ENCODE assay signal across 8 mouse cellular contexts in genomic region chr2:30445312-30445711, GRCm38 (mm10). TPM values are rescaled to one million over a fixed set of nuclear protein-coding genes. Genes with fewer than 3 reads are reported as not detected.
A peak's percentile ranks its signal among the peaks of the same experiment; 100 is the strongest.
DNase-seq lines count a peak whose midpoint lies in the region; ATAC-seq and TF ChIP-seq lines count a peak whose summit lies in the region.

No protein-coding gene starts in this region.

- no peak for TF ChIP-seq CTCF in midbrain, postnatal 0 days (IDR thresholded peaks at IDR 0.05)
- no peak for TF ChIP-seq CTCF in embryonic fibroblast, embryonic 13.5 days (IDR thresholded peaks at IDR 0.05; ENCODE audit: borderline replicate concordance, insufficient read depth, low read length)
- no peak for TF ChIP-seq CTCF in thymus, adult 2 months (IDR thresholded peaks at IDR 0.05; ENCODE audit: borderline replicate concordance, control insufficient read depth, extremely low read depth, insufficient read depth, low read length, poor library complexity)

- H3K9me3 ChIP-seq in midbrain, embryonic 12.5 days: 0 out of 2 replicates have a peak, but pooled peaks cover 4% of the 10 kb centered on the region
- H3K9me3 ChIP-seq in midbrain, postnatal 0 days (ENCODE audit: low read length): no peaks in the 10 kb centered on the region
- H3K9me3 ChIP-seq in kidney, embryonic 15.5 days (replicated peaks): 0 out of 2 replicates have a peak, but pooled peaks cover 4% of the 10 kb centered on the region
- H3K9me3 ChIP-seq in neural tube, embryonic 11.5 days (ENCODE audit: control insufficient read depth, low read length): no peaks in the 10 kb centered on the region

- H3K27ac ChIP-seq in midbrain, embryonic 12.5 days (replicated peaks): peak overlapping the region; percentile 98; the same call in 1 of the 2 replicates
- no peak overlapping the region for H3K27ac ChIP-seq in midbrain, postnatal 0 days (ENCODE audit: low read depth, low read length)
- peak overlapping the region; percentile 84 for H3K27ac ChIP-seq in embryonic fibroblast, embryonic 13.5 days (ENCODE audit: insufficient read depth, low read length)
- peak overlapping the region; percentile 100 for H3K27ac ChIP-seq in kidney, embryonic 15.5 days
- peak overlapping the region; percentile 57 for H3K27ac ChIP-seq in neural tube, embryonic 11.5 days (ENCODE audit: low read depth, low read length)
- no peak overlapping the region for H3K27ac ChIP-seq in thymus, adult 2 months (ENCODE audit: control insufficient read depth, insufficient read depth, low read length)

- TF ChIP-seq POLR2A in embryonic fibroblast, embryonic 13.5 days (IDR thresholded peaks at IDR 0.05; ENCODE audit: low read depth, low read length): peak; percentile 42; the same call in 1 of the 2 replicates
- TF ChIP-seq POLR2A in thymus, adult 2 months (IDR thresholded peaks at IDR 0.05; ENCODE audit: control insufficient read depth, extremely low read depth, insufficient read depth, low read length, poor library complexity): no peak

- H3K4me1 ChIP-seq in midbrain, embryonic 12.5 days: peaks cover 45% of the 10 kb centered on the region
- H3K4me1 ChIP-seq in midbrain, postnatal 0 days (ENCODE audit: insufficient read depth, low read length): peaks cover 15% of the 10 kb centered on the region; the same call in 1 of the 2 replicates
- peaks cover 34% of the 10 kb centered on the region for H3K4me1 ChIP-seq in embryonic fibroblast, embryonic 13.5 days (ENCODE audit: control insufficient read depth, insufficient read depth, low read length)
- H3K4me1 ChIP-seq in kidney, embryonic 15.5 days: peaks cover 68% of the 10 kb centered on the region
- peaks cover 52% of the 10 kb centered on the region for H3K4me1 ChIP-seq in neural tube, embryonic 11.5 days (ENCODE audit: control insufficient read depth, insufficient read depth, low read length)
- H3K4me1 ChIP-seq in thymus, adult 2 months (replicated peaks; ENCODE audit: control insufficient read depth, insufficient read depth, low read length): peaks cover 18% of the 10 kb centered on the region

- DNase-seq in midbrain, postnatal 0 days (ENCODE audit: low spot score): no peak
- DNase-seq in neural tube, embryonic 11.5 days (ENCODE audit: low spot score): peak; percentile 52
- DNase-seq in thymus, adult 2 months: no peak
- DNase-seq in gastrocnemius, adult 8-10 months (ENCODE audit: low spot score in 2 of 2): no peak

- ATAC-seq in midbrain, embryonic 12.5 days (ENCODE audit: low FRiP score, low read depth): no peak
- ATAC-seq in midbrain, postnatal 0 days (ENCODE audit: low FRiP score): no peak
- peak; percentile 66 for ATAC-seq in kidney, embryonic 15.5 days (replicated peaks; ENCODE audit: low FRiP score)
- no peak for ATAC-seq in neural tube, embryonic 11.5 days (ENCODE audit: insufficient read depth, low FRiP score, low TSS enrichment)
- no peak for ATAC-seq in cerebellum, adult (ENCODE audit: insufficient number of reproducible peaks, low FRiP score, low TSS enrichment)

- H3K4me3 ChIP-seq in midbrain, embryonic 12.5 days: no peak overlapping the region
- H3K4me3 ChIP-seq in midbrain, postnatal 0 days (ENCODE audit: low read depth, low read length): no peak overlapping the region
- H3K4me3 ChIP-seq in embryonic fibroblast, embryonic 13.5 days (ENCODE audit: insufficient read depth, low read length): no peak overlapping the region
- H3K4me3 ChIP-seq in kidney, embryonic 15.5 days (replicated peaks): no peak overlapping the region
- no peak overlapping the region for H3K4me3 ChIP-seq in neural tube, embryonic 11.5 days (ENCODE audit: low read depth, low read length)
- H3K4me3 ChIP-seq in thymus, adult 2 months (ENCODE audit: control insufficient read depth, insufficient read depth, low read length): no peak overlapping the region

- WGBS in midbrain, embryonic 12.5 days: 26% methylated on average over 2 of the region's 2 CpGs
- 31% methylated on average over 2 of the region's 2 CpGs for WGBS in midbrain, postnatal 0 days
- whole genome bisulfite sequencing in kidney, embryonic 15.5 days: 32% methylated on average over 2 of the region's 2 CpGs
- WGBS in neural tube, embryonic 11.5 days: 18% methylated on average over 2 of the region's 2 CpGs
- WGBS in thymus, adult 2 months: 95% methylated on average over 2 of the region's 2 CpGs

- H3K36me3 ChIP-seq in midbrain, embryonic 12.5 days: peaks cover 55% of the 10 kb centered on the region
- peaks cover 17% of the 10 kb centered on the region; the same call in 1 of the 2 replicates for H3K36me3 ChIP-seq in midbrain, postnatal 0 days (ENCODE audit: insufficient read depth, low read length)
- H3K36me3 ChIP-seq in kidney, embryonic 15.5 days: peaks cover 70% of the 10 kb centered on the region
- H3K36me3 ChIP-seq in neural tube, embryonic 11.5 days (ENCODE audit: control insufficient read depth, insufficient read depth, low read length): peaks cover 6% of the 10 kb centered on the region; the same call in 1 of the 2 replicates
- H3K36me3 ChIP-seq in thymus, adult 2 months (ENCODE audit: control insufficient read depth, insufficient read depth, low read length): no peaks in the 10 kb centered on the region

- H3K27me3 ChIP-seq in midbrain, embryonic 12.5 days: no peaks in the 10 kb centered on the region
- H3K27me3 ChIP-seq in midbrain, postnatal 0 days (ENCODE audit: insufficient read depth, low read length): no peaks in the 10 kb centered on the region
- H3K27me3 ChIP-seq in kidney, embryonic 15.5 days: no peaks in the 10 kb centered on the region
- H3K27me3 ChIP-seq in neural tube, embryonic 11.5 days (ENCODE audit: control insufficient read depth, insufficient read depth, low read length): no peaks in the 10 kb centered on the region
- no peaks in the 10 kb centered on the region for H3K27me3 ChIP-seq in thymus, adult 2 months (ENCODE audit: control insufficient read depth, insufficient read depth, low read length)

- no peak overlapping the region for H3K4me2 ChIP-seq in midbrain, embryonic 12.5 days (replicated peaks)
- H3K4me2 ChIP-seq in midbrain, postnatal 0 days (ENCODE audit: low read depth, low read length, poor library complexity, severe bottlenecking): no peak overlapping the region
- peak overlapping the region; percentile 40; the same call in 1 of the 2 replicates for H3K4me2 ChIP-seq in kidney, embryonic 15.5 days
- no peak overlapping the region for H3K4me2 ChIP-seq in neural tube, embryonic 11.5 days (ENCODE audit: low read depth)

- H3K9ac ChIP-seq in midbrain, embryonic 12.5 days (replicated peaks): peak overlapping the region; percentile 17; the same call in 1 of the 2 replicates
- no peak overlapping the region for H3K9ac ChIP-seq in midbrain, postnatal 0 days (replicated peaks; ENCODE audit: low read length, poor library complexity, severe bottlenecking)
- 0 out of 2 replicates have a peak overlapping the region, but pooled peaks have one; percentile 29 for H3K9ac ChIP-seq in kidney, embryonic 15.5 days
- H3K9ac ChIP-seq in neural tube, embryonic 11.5 days (ENCODE audit: low read length): peak overlapping the region; percentile 22; the same call in 1 of the 2 replicates

RNA-seq across cellular contexts. Expression of gene Ier5l, which starts 28.7 kb away (rescaled TPM):
- polyA plus RNA-seq in midbrain, embryonic 12.5 days (2016; fragmentation: Nextera tagmentation; extraction: Ambion mirVana): 2.7 and 3.4 TPM in 2 replicates
- total RNA-seq in midbrain, postnatal 0 days (2014; rRNA removed): 23.6 and 28.2 TPM in 2 replicates
- polyA plus RNA-seq in midbrain, postnatal 0 days (2015; fragmentation: Nextera tagmentation; extraction: Ambion mirVana): 2.6 and 3.2 TPM in 2 replicates
- 17.1 and 18.1 TPM in 2 replicates for polyA plus RNA-seq in embryonic fibroblast, embryonic 13.5 days (2011; ENCODE audit: insufficient read length, low read depth, missing spikeins)
- polyA plus RNA-seq in kidney, embryonic 15.5 days (2015; fragmentation: Nextera tagmentation; extraction: Ambion mirVana): 3.3 and 3.5 TPM in 2 replicates
- polyA plus RNA-seq in neural tube, embryonic 11.5 days (2014; fragmentation: Nextera tagmentation; extraction: Ambion mirVana): 10.5 and 11.9 TPM in 2 replicates
- polyA plus RNA-seq in thymus, adult 2 months (2012; rRNA removed): 7.2 and 7.7 TPM in 2 replicates
- 1 to 10 TPM in 3 of 4 experiments, under 1 TPM in 1; 0.96 to 1.7 (median 1.4) TPM for total RNA-seq in gastrocnemius, adult 8-10 months (2022)

RNA-seq across cellular contexts. Expression of gene Ptpa, which starts 29.5 kb away (rescaled TPM):
- polyA plus RNA-seq in midbrain, embryonic 12.5 days (2016; fragmentation: Nextera tagmentation; extraction: Ambion mirVana): 128 and 129 TPM in 2 replicates
- total RNA-seq in midbrain, postnatal 0 days (2014; rRNA removed): 139 and 147 TPM in 2 replicates
- polyA plus RNA-seq in midbrain, postnatal 0 days (2015; fragmentation: Nextera tagmentation; extraction: Ambion mirVana): 138 and 141 TPM in 2 replicates
- polyA plus RNA-seq in embryonic fibroblast, embryonic 13.5 days (2011; ENCODE audit: insufficient read length, low read depth, missing spikeins): 126 and 137 TPM in 2 replicates
- 162 and 175 TPM in 2 replicates for polyA plus RNA-seq in kidney, embryonic 15.5 days (2015; fragmentation: Nextera tagmentation; extraction: Ambion mirVana)
- polyA plus RNA-seq in neural tube, embryonic 11.5 days (2014; fragmentation: Nextera tagmentation; extraction: Ambion mirVana): 63.2 and 64.2 TPM in 2 replicates
- 180 and 227 TPM in 2 replicates for polyA plus RNA-seq in thymus, adult 2 months (2012; rRNA removed)
- 10 to 100 TPM; 55.6 to 70.0 (median 63.9) TPM for total RNA-seq in gastrocnemius, adult 8-10 months (2022)

RNA-seq across cellular contexts. Expression of gene Crat, which starts 29.7 kb away (rescaled TPM):
- 20.4 and 22.6 TPM in 2 replicates for polyA plus RNA-seq in midbrain, embryonic 12.5 days (2016; fragmentation: Nextera tagmentation; extraction: Ambion mirVana)
- total RNA-seq in midbrain, postnatal 0 days (2014; rRNA removed): 32.6 and 38.0 TPM in 2 replicates
- polyA plus RNA-seq in midbrain, postnatal 0 days (2015; fragmentation: Nextera tagmentation; extraction: Ambion mirVana): 24.9 and 27.4 TPM in 2 replicates
- 22.3 and 29.1 TPM in 2 replicates for polyA plus RNA-seq in embryonic fibroblast, embryonic 13.5 days (2011; ENCODE audit: insufficient read length, low read depth, missing spikeins)
- polyA plus RNA-seq in kidney, embryonic 15.5 days (2015; fragmentation: Nextera tagmentation; extraction: Ambion mirVana): 27.2 and 30.9 TPM in 2 replicates
- 27.4 and 29.1 TPM in 2 replicates for polyA plus RNA-seq in neural tube, embryonic 11.5 days (2014; fragmentation: Nextera tagmentation; extraction: Ambion mirVana)
- polyA plus RNA-seq in thymus, adult 2 months (2012; rRNA removed): 93.9 and 96.4 TPM in 2 replicates
- 100 to 1,000 TPM; 355 to 420 (median 382) TPM for total RNA-seq in gastrocnemius, adult 8-10 months (2022)

RNA-seq across cellular contexts. Expression of gene Dolpp1, which starts 53.3 kb away (rescaled TPM):
- polyA plus RNA-seq in midbrain, embryonic 12.5 days (2016; fragmentation: Nextera tagmentation; extraction: Ambion mirVana): 51.2 and 52.3 TPM in 2 replicates
- 96.2 and 103 TPM in 2 replicates for total RNA-seq in midbrain, postnatal 0 days (2014; rRNA removed)
- polyA plus RNA-seq in midbrain, postnatal 0 days (2015; fragmentation: Nextera tagmentation; extraction: Ambion mirVana): 56.6 and 59.7 TPM in 2 replicates
- 26.6 and 33.8 TPM in 2 replicates for polyA plus RNA-seq in embryonic fibroblast, embryonic 13.5 days (2011; ENCODE audit: insufficient read length, low read depth, missing spikeins)
- polyA plus RNA-seq in kidney, embryonic 15.5 days (2015; fragmentation: Nextera tagmentation; extraction: Ambion mirVana): 36.9 and 37.7 TPM in 2 replicates
- polyA plus RNA-seq in neural tube, embryonic 11.5 days (2014; fragmentation: Nextera tagmentation; extraction: Ambion mirVana): 48.6 and 51.1 TPM in 2 replicates
- 97.2 and 98.9 TPM in 2 replicates for polyA plus RNA-seq in thymus, adult 2 months (2012; rRNA removed)
- total RNA-seq in gastrocnemius, adult 8-10 months (2022): 1 to 10 TPM; 3.9 to 4.5 (median 4.1) TPM

Comparison
In these comparisons a context has a peak if more than half of its experiments do, and no peak if none do; other contexts are left out.
1. H3K27ac ChIP-seq: peak in midbrain, embryonic 12.5 days (single experiment), embryonic fibroblast, embryonic 13.5 days (single experiment), kidney, embryonic 15.5 days (single experiment) and neural tube, embryonic 11.5 days (single experiment); none in midbrain, postnatal 0 days (single experiment) and thymus, adult 2 months (single experiment).